Mouse (Mus musculus): ENCODE results near the gene Col27a1. TPM values are rescaled to one million over a fixed set of nuclear protein-coding genes. Genes with fewer than 3 reads are reported as not detected.

The Col27a1 gene
- polyA plus RNA-seq, 1 experiment = 1.4 TPM

GRCm38 (mm10) chr4:63383474-63383873 is 169.7 kb downstream of the Col27a1 start:
- Histone ChIP-seq H3K27me3 (ENCODE audit: control insufficient read depth, insufficient read depth, low read length, poor library complexity, severe bottlenecking) (no peaks in the 10 kb centered on the region), H3K4me3 (ENCODE audit: low read depth, low read length) (no peak overlapping the region), H3K9me3 (replicated peaks; ENCODE audit: control insufficient read depth, insufficient read depth, low read length, poor library complexity, severe bottlenecking) (no peaks in the 10 kb centered on the region), H3K9ac (ENCODE audit: low read depth, poor library complexity, severe bottlenecking) (no peak overlapping the region), H3K27ac (ENCODE audit: insufficient read depth, low read length) (no peak overlapping the region), H3K36me3 (ENCODE audit: control insufficient read depth, insufficient read depth, low read length, poor library complexity, severe bottlenecking) (no peaks in the 10 kb centered on the region), H3K4me1 (ENCODE audit: control insufficient read depth, insufficient read depth, low read length) (no peaks in the 10 kb centered on the region)
- no peak for TF ChIP-seq POLR2A (IDR thresholded peaks at IDR 0.05; ENCODE audit: insufficient read depth, low read length)
- TF ChIP-seq EP300 (IDR thresholded peaks at IDR 0.05; ENCODE audit: insufficient read depth, low read depth, low read length) = no peak
- no peak for TF ChIP-seq CTCF (IDR thresholded peaks at IDR 0.05; ENCODE audit: low read depth, low read length)

GRCm38 (mm10) chr4:63384262-63384661 is 170.5 kb downstream of the Col27a1 start:
- Histone ChIP-seq H3K9ac (ENCODE audit: low read depth, poor library complexity, severe bottlenecking) (no peak overlapping the region), H3K4me1 (ENCODE audit: control insufficient read depth, insufficient read depth, low read length) (peaks cover under 1% of the 10 kb centered on the region), H3K27me3 (ENCODE audit: control insufficient read depth, insufficient read depth, low read length, poor library complexity, severe bottlenecking) (no peaks in the 10 kb centered on the region), H3K9me3 (replicated peaks; ENCODE audit: control insufficient read depth, insufficient read depth, low read length, poor library complexity, severe bottlenecking) (no peaks in the 10 kb centered on the region), H3K4me3 (ENCODE audit: low read depth, low read length) (no peak overlapping the region), H3K27ac (ENCODE audit: insufficient read depth, low read length) (no peak overlapping the region), H3K36me3 (ENCODE audit: control insufficient read depth, insufficient read depth, low read length, poor library complexity, severe bottlenecking) (no peaks in the 10 kb centered on the region)
- TF ChIP-seq CTCF (IDR thresholded peaks at IDR 0.05; ENCODE audit: low read depth, low read length) = no peak
- TF ChIP-seq EP300 (IDR thresholded peaks at IDR 0.05; ENCODE audit: insufficient read depth, low read depth, low read length) = no peak
- TF ChIP-seq POLR2A (IDR thresholded peaks at IDR 0.05; ENCODE audit: insufficient read depth, low read length) = no peak

Other genes with a start within 250 kb of the Col27a1 start
- 2.8 and 7.1 TPM in 2 replicates for gene Zfp618, start 248.4 kb upstream of the Col27a1 start, polyA plus RNA-seq (2011; ENCODE audit: insufficient read depth, insufficient read length, low read depth, missing spikeins)
- gene Ambp, start 59.2 kb upstream of the Col27a1 start, polyA plus RNA-seq (2011; ENCODE audit: insufficient read depth, insufficient read length, low read depth, missing spikeins) = not detected in 2 replicates
- gene Kif12, start 41.9 kb upstream of the Col27a1 start, polyA plus RNA-seq (2011; ENCODE audit: insufficient read depth, insufficient read length, low read depth, missing spikeins) = not detected in 2 replicates
- gene Orm1, start 130.6 kb downstream of the Col27a1 start, polyA plus RNA-seq (2011; ENCODE audit: insufficient read depth, insufficient read length, low read depth, missing spikeins) = not detected in 2 replicates
- not detected in 2 replicates for gene Orm3, start 142.2 kb downstream of the Col27a1 start, polyA plus RNA-seq (2011; ENCODE audit: insufficient read depth, insufficient read length, low read depth, missing spikeins)
- gene Orm2, start 148.4 kb downstream of the Col27a1 start, polyA plus RNA-seq (2011; ENCODE audit: insufficient read depth, insufficient read length, low read depth, missing spikeins) = not detected in 2 replicates
- 4.0 and 4.7 TPM in 2 replicates for gene Akna, start 189.3 kb downstream of the Col27a1 start, polyA plus RNA-seq (2011; ENCODE audit: insufficient read depth, insufficient read length, low read depth, missing spikeins)

Data from ES-Bruce4 (cell line).